Mouse (Mus musculus) olfactory bulb, adult 2 months (tissue): ENCODE measurements around the gene Capn3.

Experiments used
- CTCF ChIP-seq: fragments of 200-500 bp; IDR thresholded peaks from 2 replicates; pipeline ENCODE4 v1.5.1; 2012; ENCODE audit warnings: low read depth, mild to moderate bottlenecking, low read length, moderate library complexity; ENCODE audit not compliant: insufficient read depth
- POLR2A ChIP-seq: fragments of 200-500 bp; IDR thresholded peaks from 2 replicates; pipeline ENCODE4 v1.6.1; 2012; ENCODE audit warnings: mild to moderate bottlenecking, low read depth, low read length, moderate library complexity; ENCODE audit not compliant: insufficient read depth

DNA sequence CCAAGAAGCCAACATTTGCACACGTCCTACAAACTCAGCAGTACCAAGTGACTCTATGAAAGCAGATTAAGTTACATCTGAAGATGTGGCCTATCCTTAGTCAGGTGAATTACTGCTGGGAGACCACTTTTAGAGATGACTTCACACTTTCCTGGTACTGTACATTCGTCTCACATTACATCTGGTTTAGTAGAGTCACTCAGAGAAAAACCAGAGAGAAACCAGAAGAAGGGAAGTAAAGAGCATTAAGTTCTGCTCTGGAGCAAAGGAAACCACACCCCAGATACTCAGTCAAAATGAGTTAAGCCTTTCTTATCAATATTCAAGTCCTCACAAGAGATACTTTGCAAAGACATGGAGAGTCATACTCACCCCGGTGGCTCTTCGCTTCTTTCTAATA, 75.4 kb downstream of the Capn3 start:
- no peak for TF ChIP-seq CTCF
- TF ChIP-seq POLR2A, result no peak
